Mouse (Mus musculus) embryonic facial prominence, embryonic 11.5 days (tissue): ENCODE measurements around the gene Spcs1. TPM values are rescaled to one million over a fixed set of nuclear protein-coding genes. Genes with fewer than 3 reads are reported as not detected.

Source experiments
- ATAC-seq: fragments of 200-750 bp; cut with Nextera tagmentation; replicated peaks from 2 replicates; pipeline ENCODE4 v1.8.0; 2017; ENCODE audit warnings: low read depth; ENCODE audit not compliant: insufficient number of reproducible peaks, low FRiP score, low TSS enrichment
- DNase-seq: peaks from one replicate; pipeline ENCODE4 v3.0.0-alpha.2; 2015; ENCODE audit warnings: low spot score
- H3K27ac ChIP-seq: fragments of 300-500 bp; sonication (generic); replicated peaks from 2 replicates; pipeline ENCODE4 v1.5.1; 2014; ENCODE audit warnings: mild to moderate bottlenecking, low read depth, low read length, control low read depth
- H3K27me3 ChIP-seq: fragments of 300-500 bp; sonication (generic); 2 replicates; pipeline ENCODE4 v1.6.1; 2014; ENCODE audit warnings: mild to moderate bottlenecking, low read length, moderate library complexity, mixed read lengths; ENCODE audit not compliant: control insufficient read depth, insufficient read depth
- H3K36me3 ChIP-seq: fragments of 300-500 bp; sonication (generic); replicated peaks from 2 replicates; pipeline ENCODE4 v1.6.1; 2014; ENCODE audit warnings: low read depth, mild to moderate bottlenecking, low read length, moderate library complexity, mixed read lengths; ENCODE audit not compliant: control insufficient read depth, insufficient read depth
- H3K4me1 ChIP-seq: fragments of 300-500 bp; sonication (generic); 2 replicates; pipeline ENCODE4 v1.6.1; 2014; ENCODE audit warnings: low read length, mixed read lengths; ENCODE audit not compliant: control insufficient read depth, insufficient read depth
- H3K4me2 ChIP-seq: fragments of 300-500 bp; sonication (generic); 2 replicates; pipeline ENCODE4 v1.6.1; 2014; ENCODE audit warnings: low read depth, mild to moderate bottlenecking, control low read depth, low read length, moderate library complexity
- H3K4me3 ChIP-seq: fragments of 300-500 bp; sonication (generic); 2 replicates; pipeline ENCODE4 v1.5.1; 2014; ENCODE audit warnings: low read depth, low read length, control low read depth
- H3K9ac ChIP-seq: fragments of 300-500 bp; sonication (generic); replicated peaks from 2 replicates; pipeline ENCODE4 v1.6.1; 2014; ENCODE audit warnings: mild to moderate bottlenecking, control low read depth, low read length
- H3K9me3 ChIP-seq: fragments of 300-500 bp; sonication (generic); replicated peaks from 2 replicates; pipeline ENCODE4 v1.6.1; 2016; ENCODE audit warnings: mild to moderate bottlenecking, low read length, inconsistent platforms, mixed read lengths; ENCODE audit not compliant: control insufficient read depth
- WGBS: fragments of 180-500 bp; shearing (Covaris S2); extraction: QIAGEN DNeasy Blood & Tissue Kit; methylation state at CpG from one replicate; pipeline ENCODE4 v1.1.7; 2014; 5-methylcytosine and 5-hydroxymethylcytosine counted together
- polyA plus RNA-seq: library from polyadenylated mRNA; unstranded; fragments of >200 nt; fragmentation: Nextera tagmentation; extraction: Ambion mirVana; gene quantifications from 2 replicates; pipeline ENCODE4 v1.2.1, GENCODE M21; 2014

Spcs1 gene
- polyA plus RNA-seq, 1 experiment from 2014 or later, result 321 TPM

DNA sequence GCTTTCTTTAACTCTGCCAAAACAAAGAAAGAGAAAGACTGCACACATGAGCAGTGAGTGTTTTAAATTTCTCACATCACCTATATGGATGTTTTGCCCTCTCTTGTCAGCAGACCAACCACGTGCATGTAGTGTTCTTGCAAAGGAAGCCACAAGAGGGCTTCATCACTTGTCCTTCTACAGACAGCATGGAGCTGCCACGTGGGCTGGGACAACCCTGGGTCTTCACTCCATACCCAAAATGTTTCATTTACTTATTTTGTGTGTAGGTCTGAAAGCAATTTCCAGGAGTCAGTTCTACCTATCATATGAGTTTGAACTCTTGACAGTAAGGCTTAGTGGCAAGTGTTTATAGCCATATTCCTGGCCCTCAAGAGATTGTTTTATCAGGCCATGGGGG, 16.4 kb upstream of the Spcs1 start:
- ATAC-seq, result no peak
- DNase-seq, result peak; percentile 43

GRCm38 (mm10) chr14:31016063-31016462, 14.6 kb upstream of the Spcs1 start:
- Histone ChIP-seq H3K27me3 (no peaks in the 10 kb centered on the region), H3K9me3 (no peaks in the 10 kb centered on the region), H3K4me3 (no peak overlapping the region), H3K4me1 (peaks cover 4% of the 10 kb centered on the region), H3K9ac (no peak overlapping the region), H3K36me3 (peaks cover 13% of the 10 kb centered on the region), H3K4me2 (no peak overlapping the region), H3K27ac (no peak overlapping the region)
- DNase-seq (no peak), ATAC-seq (no peak)
- 82% methylated on average over 1 of the region's 1 CpGs for WGBS

More for the DNA sequence above, 16.4 kb upstream of the Spcs1 start:
- H3K27ac ChIP-seq, result no peak overlapping the region
- peaks cover 4% of the 10 kb centered on the region for H3K4me1 ChIP-seq
- H3K9me3 ChIP-seq, result no peaks in the 10 kb centered on the region
- peak overlapping the region; percentile 55 for H3K4me2 ChIP-seq
- peak overlapping the region; percentile 98 for H3K9ac ChIP-seq
- WGBS, result 0% methylated on average over 2 of the region's 2 CpGs
- H3K36me3 ChIP-seq, result peaks cover 9% of the 10 kb centered on the region
- H3K27me3 ChIP-seq, result no peaks in the 10 kb centered on the region
- peak overlapping the region; percentile 83 for H3K4me3 ChIP-seq

DNA sequence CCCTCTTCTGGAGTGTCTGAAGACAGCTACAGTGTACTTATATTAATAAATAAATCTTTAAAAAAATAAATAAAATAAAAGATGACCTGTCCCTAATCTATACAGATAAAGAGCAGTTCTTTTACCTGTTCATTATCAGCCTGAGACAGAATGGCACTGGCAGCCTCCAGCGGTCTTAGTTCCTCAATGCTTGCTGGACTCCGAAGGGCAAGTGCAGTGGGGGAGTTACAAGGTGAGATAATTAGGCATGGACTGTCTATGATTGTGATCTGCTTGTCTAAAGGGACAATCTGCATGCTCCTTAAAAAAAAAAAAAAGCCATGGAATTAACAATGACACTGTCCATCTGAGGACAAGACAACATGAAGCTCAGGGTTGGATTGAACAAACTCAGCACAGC, 12.5 kb upstream of the Spcs1 start:
- ATAC-seq, result no peak
- no peaks in the 10 kb centered on the region for H3K27me3 ChIP-seq
- no peak overlapping the region for H3K27ac ChIP-seq
- no peak overlapping the region for H3K9ac ChIP-seq
- peaks cover 4% of the 10 kb centered on the region for H3K4me1 ChIP-seq
- H3K4me2 ChIP-seq, result no peak overlapping the region
- 92% methylated on average over 2 of the region's 2 CpGs for WGBS
- no peak for DNase-seq
- H3K9me3 ChIP-seq, result no peaks in the 10 kb centered on the region
- H3K36me3 ChIP-seq, result peaks cover 14% of the 10 kb centered on the region
- no peak overlapping the region for H3K4me3 ChIP-seq

DNA sequence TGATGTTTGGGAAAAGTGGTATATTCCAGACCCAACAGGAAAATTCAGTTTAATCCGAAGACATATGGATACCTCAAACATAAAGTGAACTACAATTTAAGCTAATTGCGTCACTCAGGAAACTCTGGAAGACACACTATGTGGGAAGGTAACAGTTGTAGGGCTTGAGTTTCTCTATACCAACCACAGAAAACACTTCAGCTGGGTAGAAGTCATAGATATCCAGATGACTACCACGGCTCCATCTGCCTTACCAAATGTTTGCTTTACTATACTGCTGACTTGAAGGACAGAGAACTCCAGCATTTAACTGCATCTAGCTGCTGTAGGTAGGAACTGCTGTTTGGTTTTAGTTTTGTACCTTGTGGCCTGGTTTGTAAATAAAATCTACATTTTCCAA, 10.1 kb upstream of the Spcs1 start:
- 87% methylated on average over 3 of the region's 3 CpGs for WGBS
- peaks cover 14% of the 10 kb centered on the region for H3K36me3 ChIP-seq
- no peak for ATAC-seq

GRCm38 (mm10) chr14:31006779-31007178, 5.3 kb upstream of the Spcs1 start:
- Histone ChIP-seq H3K9ac (no peak overlapping the region), H3K4me2 (no peak overlapping the region), H3K27me3 (no peaks in the 10 kb centered on the region), H3K9me3 (no peaks in the 10 kb centered on the region), H3K4me3 (no peak overlapping the region), H3K4me1 (no peaks in the 10 kb centered on the region), H3K27ac (no peak overlapping the region), H3K36me3 (0 out of 2 replicates have a peak, but pooled peaks cover 2% of the 10 kb centered on the region)
- WGBS, result 79% methylated on average over 5 of the region's 5 CpGs
- ATAC-seq, result no peak
- DNase-seq, result no peak

More for the DNA sequence above, 10.1 kb upstream of the Spcs1 start:
- Histone ChIP-seq H3K4me1 (no peaks in the 10 kb centered on the region), H3K4me2 (no peak overlapping the region), H3K4me3 (no peak overlapping the region), H3K9me3 (no peaks in the 10 kb centered on the region), H3K27ac (no peak overlapping the region), H3K9ac (no peak overlapping the region), H3K27me3 (no peaks in the 10 kb centered on the region)
- DNase-seq, result no peak

DNA sequence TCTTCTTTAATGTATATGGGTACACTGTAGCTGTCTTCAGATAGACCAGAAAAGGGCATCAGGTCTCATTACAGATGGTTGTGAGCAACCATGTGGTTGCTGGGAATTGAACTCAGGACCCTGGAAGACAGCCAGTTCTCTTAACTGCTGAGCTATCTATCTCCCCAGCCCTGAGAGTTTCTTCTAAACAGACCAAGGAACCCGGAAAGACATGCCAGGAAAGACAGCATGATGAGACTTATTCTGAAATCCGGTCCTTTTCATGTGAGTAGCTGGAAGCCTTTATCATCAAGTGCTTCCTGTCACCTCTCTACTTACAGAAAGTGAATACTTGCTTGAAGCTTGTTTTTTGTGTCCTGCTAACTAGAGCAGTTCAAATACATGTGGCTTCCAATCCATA, 3.1 kb upstream of the Spcs1 start:
- no peaks in the 10 kb centered on the region for H3K27me3 ChIP-seq
- H3K4me1 ChIP-seq, result no peaks in the 10 kb centered on the region
- ATAC-seq, result no peak
- no peak for DNase-seq
- H3K27ac ChIP-seq, result no peak overlapping the region
- no peak overlapping the region for H3K9ac ChIP-seq
- H3K4me2 ChIP-seq, result no peak overlapping the region
- 94% methylated on average over 2 of the region's 2 CpGs for WGBS
- H3K4me3 ChIP-seq, result no peak overlapping the region
- no peaks in the 10 kb centered on the region for H3K36me3 ChIP-seq
- H3K9me3 ChIP-seq, result no peaks in the 10 kb centered on the region

GRCm38 (mm10) chr14:31000816-31001306, 611 bp downstream of the Spcs1 start:
- under 1% methylated on average over 21 of the region's 21 CpGs for WGBS
- Histone ChIP-seq H3K27ac (0 out of 2 replicates have a peak overlapping the region, but pooled peaks have one; percentile 85), H3K36me3 (no peaks in the 10 kb centered on the region), H3K4me1 (no peaks in the 10 kb centered on the region), H3K4me3 (peak overlapping the region; percentile 93), H3K9ac (peak overlapping the region; percentile 93), H3K27me3 (no peaks in the 10 kb centered on the region), H3K9me3 (no peaks in the 10 kb centered on the region), H3K4me2 (peak overlapping the region; percentile 78)
- no peak for ATAC-seq
- no peak for DNase-seq

DNA sequence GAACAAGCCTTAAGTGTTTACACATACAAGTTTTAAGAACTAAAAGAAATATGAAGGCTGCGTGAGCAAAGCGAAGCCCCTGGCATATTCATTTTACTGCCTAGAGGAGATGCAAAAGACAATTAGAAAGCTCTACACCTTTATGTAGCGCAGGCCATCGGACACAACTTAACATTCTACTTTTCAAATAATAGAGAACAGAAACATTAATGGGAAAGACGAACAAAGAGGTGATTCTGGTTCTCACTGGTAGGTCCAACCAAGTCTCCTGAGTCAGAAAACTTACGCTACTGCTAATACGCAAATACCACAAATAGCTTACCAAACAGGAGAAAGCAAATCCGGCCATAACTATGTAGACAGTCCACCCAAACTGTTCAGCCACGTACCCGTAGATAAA, 1.1 kb downstream of the Spcs1 start:
- peak overlapping the region; percentile 93 for H3K9ac ChIP-seq
- H3K4me2 ChIP-seq, result peak overlapping the region; percentile 78
- peak overlapping the region; percentile 93 for H3K4me3 ChIP-seq
- no peaks in the 10 kb centered on the region for H3K36me3 ChIP-seq
- 62% methylated on average over 10 of the region's 10 CpGs for WGBS
- H3K4me1 ChIP-seq, result no peaks in the 10 kb centered on the region
- H3K9me3 ChIP-seq, result no peaks in the 10 kb centered on the region
- ATAC-seq (no peak), DNase-seq (no peak)
- H3K27ac ChIP-seq, result no peak overlapping the region
- no peaks in the 10 kb centered on the region for H3K27me3 ChIP-seq
